Mouse (Mus musculus): ENCODE data around the gene Lamc2. TPM values are rescaled to one million over a fixed set of nuclear protein-coding genes. Genes with fewer than 3 reads are reported as not detected.
"Not testable (repeated sequence)": the region's sequence is repeated elsewhere in the genome, so short reads cannot be mapped to it uniquely, and the experiment has no call there.

The Lamc2 gene
- polyA plus RNA-seq, 1 experiment from 2014 or later, result 14.5 TPM

DNA sequence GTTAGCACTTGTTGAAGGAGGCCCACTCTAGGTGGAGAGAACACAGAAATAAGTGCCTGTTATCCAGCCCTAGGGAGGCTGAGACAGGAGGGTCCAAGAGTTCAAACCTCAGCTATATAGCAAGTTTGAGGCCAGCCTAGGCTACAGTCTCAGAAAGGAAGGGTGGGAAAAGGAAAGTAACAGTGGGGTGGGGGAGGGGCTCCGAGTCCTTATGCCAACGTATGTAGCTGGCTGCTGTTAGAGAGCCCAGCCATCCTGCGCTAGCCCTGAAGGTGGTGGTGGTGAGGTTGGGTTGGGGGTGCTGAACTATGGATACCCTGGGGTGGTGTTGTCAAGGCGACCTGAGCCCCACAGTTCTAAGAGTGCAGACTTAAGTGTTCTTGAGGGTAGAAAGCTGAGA, 92.7 kb downstream of the Lamc2 start:
- no peak for ATAC-seq (ENCODE audit: insufficient number of reproducible peaks, low FRiP score, low TSS enrichment, low read depth)
- H3K9ac ChIP-seq, result no peak overlapping the region
- H3K4me2 ChIP-seq (replicated peaks), result no peak overlapping the region
- WGBS, result 63% methylated on average over 4 of the region's 4 CpGs
- H3K4me3 ChIP-seq (replicated peaks), result no peak overlapping the region
- no peaks in the 10 kb centered on the region for H3K9me3 ChIP-seq (replicated peaks)
- peaks cover 19% of the 10 kb centered on the region for H3K4me1 ChIP-seq
- no peak overlapping the region for H3K27ac ChIP-seq (replicated peaks)
- no peaks in the 10 kb centered on the region for H3K36me3 ChIP-seq
- no peaks in the 10 kb centered on the region for H3K27me3 ChIP-seq

GRCm38 (mm10) chr1:153093172-153093571, 93.1 kb downstream of the Lamc2 start:
- H3K27ac ChIP-seq (replicated peaks), result no peak overlapping the region
- H3K4me1 ChIP-seq, result peaks cover 19% of the 10 kb centered on the region
- no peak overlapping the region for H3K9ac ChIP-seq
- WGBS, result 59% methylated on average over 5 of the region's 5 CpGs
- H3K27me3 ChIP-seq, result no peaks in the 10 kb centered on the region
- ATAC-seq (ENCODE audit: insufficient number of reproducible peaks, low FRiP score, low TSS enrichment, low read depth), result no peak
- no peak overlapping the region for H3K4me3 ChIP-seq (replicated peaks)
- no peak overlapping the region for H3K4me2 ChIP-seq (replicated peaks)
- H3K36me3 ChIP-seq, result no peaks in the 10 kb centered on the region
- no peaks in the 10 kb centered on the region for H3K9me3 ChIP-seq (replicated peaks)

- Histone ChIP-seq H3K27ac (replicated peaks) (no peak overlapping the region), H3K9me3 (replicated peaks) (no peaks in the 10 kb centered on the region), H3K4me2 (replicated peaks) (no peak overlapping the region), H3K9ac (no peak overlapping the region), H3K36me3 (no peaks in the 10 kb centered on the region), H3K4me3 (replicated peaks) (no peak overlapping the region), H3K4me1 (peaks cover 19% of the 10 kb centered on the region), H3K27me3 (no peaks in the 10 kb centered on the region)
- no peak for ATAC-seq (ENCODE audit: insufficient number of reproducible peaks, low FRiP score, low TSS enrichment, low read depth)
- WGBS, result 49% methylated on average over 5 of the region's 5 CpGs
Observed at GRCm38 (mm10) chr1:153092237-153092975, 93.8 kb downstream of the Lamc2 start.

DNA sequence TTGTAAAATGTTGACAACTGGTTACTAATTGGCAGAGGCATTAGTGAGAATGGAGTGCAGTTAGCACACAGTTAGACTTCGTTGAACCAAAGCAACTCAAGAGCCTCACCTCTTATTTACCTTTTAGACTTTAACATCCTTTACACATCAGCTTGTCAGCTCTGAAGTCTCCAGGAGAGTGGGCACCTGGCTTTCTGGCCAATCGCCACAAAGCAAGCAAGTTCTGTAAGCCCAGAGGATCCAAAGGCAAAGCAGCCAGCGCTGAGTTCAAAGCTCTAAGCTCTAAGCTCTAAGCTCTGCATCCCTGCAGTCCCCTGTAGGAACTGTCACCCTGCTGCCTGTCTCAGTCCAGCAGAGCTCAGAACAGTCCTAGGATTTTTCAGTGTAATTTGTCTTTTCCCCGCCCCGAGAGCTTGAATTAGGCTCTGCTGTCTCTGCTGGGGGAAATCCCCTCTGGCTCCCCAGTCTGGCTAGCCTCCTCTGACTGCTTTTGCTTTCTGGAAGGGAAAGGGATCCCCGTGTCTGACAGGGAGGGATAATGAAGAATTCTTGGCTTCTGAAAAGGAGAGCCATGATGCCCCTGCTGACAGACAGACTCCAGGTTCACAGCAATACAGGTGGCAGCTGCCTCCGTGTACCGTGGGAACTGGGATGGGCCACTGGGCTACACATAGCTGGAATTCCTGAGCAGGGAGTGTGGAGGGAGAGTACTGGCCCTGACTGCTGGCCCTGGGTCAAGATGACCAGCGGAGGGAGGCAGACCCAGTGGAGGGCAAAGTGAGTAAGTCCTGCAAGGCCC, 94.6 kb downstream of the Lamc2 start:
- Histone ChIP-seq H3K9me3 (replicated peaks) (no peaks in the 10 kb centered on the region), H3K4me2 (replicated peaks) (no peak overlapping the region), H3K9ac (no peak overlapping the region), H3K36me3 (no peaks in the 10 kb centered on the region), H3K27ac (replicated peaks) (0 out of 2 replicates have a peak overlapping the region, but pooled peaks have one; percentile 11), H3K4me1 (peaks cover 19% of the 10 kb centered on the region), H3K4me3 (replicated peaks) (no peak overlapping the region), H3K27me3 (no peaks in the 10 kb centered on the region)
- WGBS, result 27% methylated on average over 9 of the region's 9 CpGs
- ATAC-seq (ENCODE audit: insufficient number of reproducible peaks, low FRiP score, low TSS enrichment, low read depth), result peak; percentile 63; the same call in 1 of the 2 replicates

GRCm38 (mm10) chr1:153090807-153091206, 95.4 kb downstream of the Lamc2 start:
- no peak for ATAC-seq (ENCODE audit: insufficient number of reproducible peaks, low FRiP score, low TSS enrichment, low read depth)
- no peaks in the 10 kb centered on the region for H3K27me3 ChIP-seq
- H3K9ac ChIP-seq, result no peak overlapping the region
- no peaks in the 10 kb centered on the region for H3K36me3 ChIP-seq
- no peak overlapping the region for H3K4me3 ChIP-seq (replicated peaks)
- H3K4me1 ChIP-seq, result peaks cover 11% of the 10 kb centered on the region
- no peak overlapping the region for H3K4me2 ChIP-seq (replicated peaks)
- no peaks in the 10 kb centered on the region for H3K9me3 ChIP-seq (replicated peaks)
- H3K27ac ChIP-seq (replicated peaks), result no peak overlapping the region
- 71% methylated on average over 4 of the region's 4 CpGs for WGBS

DNA sequence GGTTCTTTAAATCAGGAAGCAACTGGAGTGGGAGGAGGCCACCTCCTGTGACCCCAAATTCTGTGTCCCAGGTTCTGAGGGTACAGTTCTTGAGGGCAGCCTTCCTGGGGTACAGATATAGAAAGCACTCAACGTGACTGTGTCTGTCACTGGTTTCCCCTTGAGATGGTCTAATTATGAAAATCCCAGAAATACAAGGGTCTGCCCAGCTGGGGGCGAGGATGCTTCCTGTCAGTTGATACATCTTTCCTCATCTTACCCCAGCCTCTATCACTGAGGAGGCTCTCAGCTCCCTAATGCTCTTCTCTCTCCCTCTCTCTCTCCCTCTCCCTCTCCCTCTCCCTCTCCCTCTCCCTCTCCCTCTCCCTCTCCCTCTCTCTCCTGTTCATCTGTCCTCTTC, 96.2 kb downstream of the Lamc2 start:
- no peak overlapping the region for H3K9ac ChIP-seq
- H3K4me2 ChIP-seq (replicated peaks), result no peak overlapping the region
- no peaks in the 10 kb centered on the region for H3K36me3 ChIP-seq
- 71% methylated on average over 2 of the region's 2 CpGs for WGBS
- no peak overlapping the region for H3K27ac ChIP-seq (replicated peaks)
- no peak for ATAC-seq (ENCODE audit: insufficient number of reproducible peaks, low FRiP score, low TSS enrichment, low read depth)
- no peaks in the 10 kb centered on the region for H3K9me3 ChIP-seq (replicated peaks)
- H3K27me3 ChIP-seq, result no peaks in the 10 kb centered on the region
- no peak overlapping the region for H3K4me3 ChIP-seq (replicated peaks)
- peaks cover 9% of the 10 kb centered on the region for H3K4me1 ChIP-seq

- Histone ChIP-seq H3K4me1 (peaks cover 7% of the 10 kb centered on the region), H3K9me3 (replicated peaks) (no peaks in the 10 kb centered on the region), H3K36me3 (no peaks in the 10 kb centered on the region), H3K4me2 (replicated peaks) (no peak overlapping the region), H3K27me3 (no peaks in the 10 kb centered on the region), H3K4me3 (replicated peaks) (no peak overlapping the region), H3K27ac (replicated peaks) (no peak overlapping the region), H3K9ac (no peak overlapping the region)
- no peak for ATAC-seq (ENCODE audit: insufficient number of reproducible peaks, low FRiP score, low TSS enrichment, low read depth)
- 81% methylated on average over 5 of the region's 5 CpGs for WGBS
Observed at GRCm38 (mm10) chr1:153087771-153088170, 98.5 kb downstream of the Lamc2 start.

- H3K27me3 ChIP-seq, result no peaks in the 10 kb centered on the region
- no peak overlapping the region for H3K27ac ChIP-seq (replicated peaks)
- H3K4me1 ChIP-seq, result no peaks in the 10 kb centered on the region
- H3K9me3 ChIP-seq (replicated peaks), result no peaks in the 10 kb centered on the region
- no peak overlapping the region for H3K4me2 ChIP-seq (replicated peaks)
- H3K9ac ChIP-seq, result no peak overlapping the region
- H3K36me3 ChIP-seq, result no peaks in the 10 kb centered on the region
- H3K4me3 ChIP-seq (replicated peaks), result no peak overlapping the region
- no peak for ATAC-seq (ENCODE audit: insufficient number of reproducible peaks, low FRiP score, low TSS enrichment, low read depth)
- 74% methylated on average over 5 of the region's 5 CpGs for WGBS
Observed at GRCm38 (mm10) chr1:153085198-153085597, 101.0 kb downstream of the Lamc2 start.

GRCm38 (mm10) chr1:153084191-153084590, 102.1 kb downstream of the Lamc2 start:
- Histone ChIP-seq H3K4me1 (no peaks in the 10 kb centered on the region), H3K4me2 (replicated peaks) (no peak overlapping the region), H3K36me3 (no peaks in the 10 kb centered on the region), H3K9me3 (replicated peaks) (no peaks in the 10 kb centered on the region), H3K27me3 (no peaks in the 10 kb centered on the region), H3K27ac (replicated peaks) (no peak overlapping the region), H3K4me3 (replicated peaks) (no peak overlapping the region), H3K9ac (no peak overlapping the region)
- ATAC-seq (ENCODE audit: insufficient number of reproducible peaks, low FRiP score, low TSS enrichment, low read depth), result no peak
- WGBS, result 52% methylated on average over 6 of the region's 6 CpGs

DNA sequence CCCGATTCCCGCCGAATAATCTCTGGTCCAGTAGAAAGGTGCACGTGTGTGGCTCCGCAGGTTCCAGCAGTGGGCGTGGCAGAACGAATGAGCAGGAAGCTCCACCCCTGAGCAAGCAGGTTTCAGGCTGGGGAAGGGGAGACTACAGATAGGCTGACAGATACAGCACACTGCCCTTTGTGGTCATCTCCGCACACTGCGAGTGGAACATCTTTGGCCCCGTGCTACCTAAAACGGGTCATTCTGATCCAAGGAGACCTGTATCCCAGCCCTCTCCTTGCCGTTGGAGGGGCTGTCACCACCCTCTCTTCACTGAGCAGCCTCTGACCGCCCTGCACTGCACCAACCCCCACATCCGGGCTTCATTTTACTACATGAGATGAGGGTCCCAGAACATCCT, 103.0 kb downstream of the Lamc2 start:
- H3K27ac ChIP-seq (replicated peaks); H3K4me1 ChIP-seq; H3K36me3 ChIP-seq; ATAC-seq (ENCODE audit: insufficient number of reproducible peaks, low FRiP score, low TSS enrichment, low read depth); H3K4me3 ChIP-seq (replicated peaks); H3K9ac ChIP-seq; H3K9me3 ChIP-seq (replicated peaks); H3K4me2 ChIP-seq (replicated peaks); H3K27me3 ChIP-seq: not testable (repeated sequence)
- 87% methylated on average over 10 of the region's 14 CpGs for WGBS

GRCm38 (mm10) chr1:153075955-153076354, 110.3 kb downstream of the Lamc2 start:
- no peaks in the 10 kb centered on the region for H3K36me3 ChIP-seq
- H3K9me3 ChIP-seq (replicated peaks), result no peaks in the 10 kb centered on the region
- H3K4me2 ChIP-seq (replicated peaks), result no peak overlapping the region
- H3K27me3 ChIP-seq, result peaks cover 26% of the 10 kb centered on the region; the same call in 1 of the 2 replicates
- 35% methylated on average over 6 of the region's 6 CpGs for WGBS
- H3K27ac ChIP-seq (replicated peaks), result no peak overlapping the region
- peaks cover 19% of the 10 kb centered on the region; the same call in 1 of the 2 replicates for H3K4me1 ChIP-seq
- no peak for ATAC-seq (ENCODE audit: insufficient number of reproducible peaks, low FRiP score, low TSS enrichment, low read depth)
- H3K9ac ChIP-seq, result no peak overlapping the region
- no peak overlapping the region for H3K4me3 ChIP-seq (replicated peaks)
